Mouse (Mus musculus) E14TG2a.4 (cell line): ENCODE data around the gene Sergef.

ENCODE experiments used
- CTCF ChIP-seq: conservative IDR thresholded peaks from 2 replicates; pipeline ENCODE4 v1.5.1; 2014; ENCODE audit warnings: low read length
- NANOG ChIP-seq: IDR thresholded peaks from 2 replicates; pipeline ENCODE4 v1.6.1; 2014; ENCODE audit warnings: borderline replicate concordance, low read length, mixed read lengths
- POU5F1 ChIP-seq: IDR thresholded peaks from 2 replicates; pipeline ENCODE4 v1.6.1; 2014; ENCODE audit warnings: low read length, borderline replicate concordance

DNA sequence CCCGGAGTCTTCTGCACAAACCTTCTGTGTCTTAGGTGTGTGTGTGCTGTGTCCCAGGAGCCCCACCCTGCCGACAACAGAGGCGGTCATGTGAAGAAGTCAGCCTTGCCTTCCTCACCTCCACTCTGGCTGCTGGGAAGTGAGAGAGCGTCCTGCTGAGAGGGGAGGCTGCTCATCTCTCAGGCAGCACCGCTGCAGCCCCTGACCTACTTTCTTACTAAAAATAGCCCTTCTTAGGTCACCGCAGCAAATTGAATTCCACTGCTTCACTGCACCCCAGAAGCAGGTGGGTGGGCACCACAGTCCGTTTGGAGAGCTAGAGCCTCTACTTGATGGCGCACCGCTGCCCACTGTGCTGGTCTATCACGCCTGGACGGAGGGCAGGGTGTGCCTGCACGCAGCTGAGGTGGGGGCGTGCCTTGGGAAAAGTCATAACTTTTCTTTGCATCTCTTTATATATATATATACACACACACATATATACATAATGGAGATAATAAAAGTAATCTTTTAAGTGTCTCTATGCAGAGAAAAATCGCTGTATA, 147.4 kb downstream of the Sergef start:
- TF ChIP-seq CTCF (no peak), POU5F1 (no peak), NANOG (no peak)
